Mouse (Mus musculus) c-Kit-positive CD71-positive TER-119-positive erythroid progenitor cells, embryonic 14.5 days (primary cell): ENCODE measurements around the gene Npnt.
A peak's percentile ranks its signal among the peaks of the same experiment; 100 is the strongest.

Experiments
- DNase-seq: peaks from one replicate; pipeline ENCODE4 v3.0.0-alpha.2; 2013; ENCODE audit warnings: low spot score

Npnt gene

GRCm38 (mm10) chr3:132887074-132887848 is 62.8 kb downstream of the Npnt start:
- DNase-seq, result peak; percentile 18

- DNase-seq, result no peak
Observed at GRCm38 (mm10) chr3:132886419-132887050, 63.6 kb downstream of the Npnt start.

- DNase-seq, result no peak
Observed at GRCm38 (mm10) chr3:132884459-132884858, 65.6 kb downstream of the Npnt start.

GRCm38 (mm10) chr3:132883256-132883655 is 66.8 kb downstream of the Npnt start:
- DNase-seq, result no peak

DNA sequence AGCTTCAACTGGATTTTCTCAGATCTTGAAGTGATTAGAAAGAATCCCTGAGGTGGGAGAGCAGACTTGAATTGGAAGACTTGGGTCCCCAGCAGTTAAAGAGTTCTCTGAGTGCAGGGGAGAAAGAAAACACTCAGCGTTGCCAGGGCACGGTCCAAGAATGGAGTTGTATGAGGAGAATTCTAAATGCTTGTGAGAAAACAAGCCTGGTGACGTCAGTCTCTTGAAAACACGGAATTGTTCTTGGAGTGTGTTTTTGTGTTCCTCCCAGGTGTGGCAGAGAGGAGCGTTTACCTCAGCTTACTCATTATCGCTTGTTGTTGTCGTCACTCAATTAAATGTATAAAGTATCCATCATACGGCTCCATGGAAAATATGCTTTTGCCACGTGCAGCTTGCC is 69.3 kb downstream of the Npnt start:
- no peak for DNase-seq

GRCm38 (mm10) chr3:132880361-132880760 is 69.7 kb downstream of the Npnt start:
- no peak for DNase-seq

DNA sequence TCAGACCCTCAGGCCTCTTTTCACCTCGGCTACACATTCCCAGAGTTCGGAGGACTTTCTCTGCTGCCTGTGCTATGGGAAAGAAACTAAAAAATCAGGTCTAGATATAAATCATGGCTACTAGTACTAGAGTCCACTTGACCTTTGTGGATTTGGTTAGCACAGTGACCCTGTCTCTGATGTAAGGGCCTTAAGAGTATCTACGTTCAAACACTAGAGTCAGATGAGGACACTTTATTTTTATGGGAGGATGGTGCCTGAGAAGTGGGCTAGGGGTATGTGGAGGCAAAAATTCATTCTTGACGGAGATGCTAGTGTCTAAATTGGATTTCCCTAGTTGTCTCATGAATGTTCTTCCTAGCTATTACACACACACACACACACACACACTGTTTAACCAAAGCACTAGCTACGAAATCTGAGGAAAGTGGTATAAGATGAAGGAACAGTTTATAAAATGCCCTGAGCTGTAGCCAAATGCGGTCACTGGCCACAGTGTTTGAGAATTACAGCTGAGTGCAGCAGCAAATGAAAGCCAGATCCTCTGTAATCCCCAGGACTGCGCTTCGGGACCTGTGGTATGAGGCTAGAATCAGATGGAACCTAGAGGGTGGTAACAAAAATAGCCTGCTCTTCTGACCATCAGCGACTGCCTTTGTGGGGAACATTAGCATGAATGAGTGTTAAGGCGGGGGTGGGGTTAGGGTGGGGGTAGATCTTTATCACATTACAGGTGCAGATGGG is 73.0 kb downstream of the Npnt start:
- DNase-seq, result no peak

- DNase-seq, result no peak
Observed at GRCm38 (mm10) chr3:132876011-132876708, 73.9 kb downstream of the Npnt start.

GRCm38 (mm10) chr3:132873251-132873650 is 76.8 kb downstream of the Npnt start:
- no peak for DNase-seq

DNA sequence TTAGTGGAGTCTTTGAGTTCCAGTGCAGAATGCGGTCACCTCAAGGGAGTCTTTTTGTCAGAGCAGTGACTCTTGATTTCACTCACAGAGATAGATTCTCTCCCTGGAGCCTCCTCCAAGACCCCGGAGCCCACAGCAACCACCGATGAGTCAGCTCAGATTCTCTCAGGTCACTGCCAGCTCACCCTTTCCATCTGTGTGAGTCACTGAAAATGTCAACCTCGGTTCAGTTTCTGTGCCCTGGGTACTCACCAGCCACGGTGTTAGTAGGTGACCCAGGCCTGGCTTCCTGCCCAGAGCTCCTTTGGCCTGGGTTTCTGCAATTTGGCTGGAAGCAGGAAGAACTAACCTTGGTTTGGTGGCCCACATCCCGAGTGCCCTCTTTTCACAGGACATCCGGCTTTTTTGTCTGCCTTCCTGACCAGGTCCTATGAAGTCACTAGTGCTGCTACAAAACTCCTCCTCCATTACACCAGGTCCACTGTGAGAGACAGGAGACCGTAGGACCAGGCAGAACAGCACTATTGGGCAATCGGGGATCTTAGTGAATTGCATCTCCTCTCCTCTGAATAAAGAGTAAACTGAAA is 78.7 kb downstream of the Npnt start:
- DNase-seq, result no peak

DNA sequence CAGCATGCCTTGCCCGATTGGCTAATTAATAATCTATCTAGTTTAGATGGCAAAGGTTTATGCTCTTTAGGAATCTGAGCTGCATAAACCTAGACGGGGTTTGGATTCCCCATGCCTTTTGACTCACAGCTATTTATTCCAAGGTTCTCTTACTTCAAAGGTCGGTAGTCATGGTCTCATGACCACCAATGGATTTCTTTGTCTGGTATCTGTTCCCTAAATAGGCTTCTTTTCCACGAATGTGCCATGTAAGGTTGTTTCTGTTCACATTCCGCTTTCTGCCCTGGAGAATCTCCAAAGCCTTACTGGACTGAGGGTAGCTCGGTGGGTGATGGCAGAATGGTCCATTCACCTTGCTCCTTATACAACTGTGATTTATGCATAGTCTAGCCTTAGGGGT is 80.0 kb downstream of the Npnt start:
- DNase-seq, result no peak

- no peak for DNase-seq
Observed at GRCm38 (mm10) chr3:132868838-132869237, 81.3 kb downstream of the Npnt start.

GRCm38 (mm10) chr3:132866984-132867383 is 83.1 kb downstream of the Npnt start:
- DNase-seq, result no peak

DNA sequence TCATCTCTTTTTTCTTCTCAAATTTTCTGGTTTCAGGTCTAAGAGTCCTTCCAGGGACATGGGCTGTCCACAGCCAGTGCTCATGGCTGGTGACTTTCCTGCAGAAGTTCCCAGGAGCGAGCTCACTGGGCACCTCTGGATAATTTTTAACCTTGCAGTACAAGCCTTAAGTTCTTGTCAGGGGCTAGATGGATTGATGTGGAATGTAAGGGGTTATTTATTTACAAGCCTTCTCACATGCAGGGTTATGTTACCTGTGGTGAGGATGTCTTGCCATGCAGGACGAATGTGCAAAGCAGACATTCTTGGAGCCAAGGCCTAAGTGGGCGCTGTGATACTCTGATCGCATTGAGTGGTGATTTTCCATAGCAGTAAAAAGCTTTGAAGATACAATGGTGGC is 84.5 kb downstream of the Npnt start:
- no peak for DNase-seq

DNA sequence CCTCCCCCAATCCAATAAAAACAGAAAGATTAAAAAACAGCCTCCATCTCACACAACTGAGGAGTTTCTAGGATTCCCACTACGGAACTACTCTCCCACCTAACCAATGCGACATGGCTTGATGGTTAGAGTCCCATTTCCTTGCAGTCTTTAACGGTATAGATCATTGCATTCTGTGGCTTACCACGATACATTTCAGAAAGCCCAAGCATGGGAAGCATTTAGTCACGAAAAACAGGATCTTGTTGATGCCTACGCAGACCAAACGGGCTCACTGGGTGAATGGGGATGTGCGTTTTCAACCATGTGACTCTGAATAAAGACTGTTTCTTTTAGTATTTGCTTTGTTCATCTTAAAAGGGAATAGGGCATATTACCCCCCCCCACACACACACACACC is 85.1 kb downstream of the Npnt start:
- no peak for DNase-seq

- DNase-seq, result no peak
Observed at GRCm38 (mm10) chr3:132864329-132864919, 85.7 kb downstream of the Npnt start.

DNA sequence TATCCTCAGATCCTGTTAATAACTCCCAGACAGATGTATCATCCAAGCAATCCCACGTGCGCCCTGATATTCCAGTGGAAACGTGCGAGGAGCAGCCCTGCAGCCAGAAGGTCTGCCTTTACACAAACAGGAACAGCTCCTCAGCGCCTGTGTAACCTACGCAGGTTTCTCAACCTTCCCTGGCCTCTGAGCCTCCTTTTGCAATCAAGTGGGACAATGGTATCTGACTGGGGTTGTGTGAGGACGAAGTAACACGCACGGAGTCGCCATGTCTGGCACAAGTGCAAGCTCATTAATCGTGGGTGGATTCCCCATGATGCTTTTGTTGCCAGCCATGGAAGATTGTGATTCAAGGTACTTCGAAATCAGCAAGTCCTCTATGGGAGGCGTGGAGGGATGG is 86.2 kb downstream of the Npnt start:
- DNase-seq, result no peak

DNA sequence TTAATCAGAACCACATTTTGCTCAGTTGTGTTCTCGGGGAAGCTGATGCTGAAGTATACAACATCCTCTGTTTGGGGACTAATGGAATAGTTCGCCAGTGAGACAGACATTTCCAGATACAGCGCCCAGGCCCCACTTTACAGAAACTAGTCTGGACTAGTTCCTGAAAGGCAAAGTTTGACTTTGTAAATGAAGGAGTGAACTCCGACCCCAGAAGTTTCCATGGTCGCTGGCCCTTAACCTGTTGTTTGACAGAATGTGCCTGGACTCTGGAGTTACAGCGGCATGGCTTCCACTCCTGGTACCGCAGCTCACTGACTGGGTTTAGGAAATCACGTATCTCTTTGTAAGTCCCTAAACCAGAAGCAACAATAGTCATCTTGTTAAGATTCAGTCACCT is 89.3 kb downstream of the Npnt start:
- no peak for DNase-seq

DNA sequence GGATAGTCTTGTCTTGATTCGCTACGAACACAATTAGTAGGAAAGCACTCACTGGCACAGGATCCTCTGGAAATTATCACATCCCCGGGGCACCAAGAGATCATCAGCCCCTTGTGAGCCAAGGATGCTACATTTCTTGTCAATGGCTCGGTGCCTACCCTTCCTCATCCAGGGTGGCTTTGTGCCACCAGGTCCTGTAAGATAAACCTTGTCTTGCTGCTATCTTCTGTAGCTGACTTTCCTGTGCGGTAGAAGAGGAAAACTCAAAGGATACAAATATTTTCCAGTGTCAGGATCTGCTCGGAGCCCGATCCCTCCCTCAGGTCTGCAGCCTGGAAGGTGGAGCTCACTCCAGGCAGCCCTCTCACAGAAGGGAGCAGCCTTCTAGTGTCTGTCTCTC is 90.5 kb downstream of the Npnt start:
- DNase-seq, result no peak

DNA sequence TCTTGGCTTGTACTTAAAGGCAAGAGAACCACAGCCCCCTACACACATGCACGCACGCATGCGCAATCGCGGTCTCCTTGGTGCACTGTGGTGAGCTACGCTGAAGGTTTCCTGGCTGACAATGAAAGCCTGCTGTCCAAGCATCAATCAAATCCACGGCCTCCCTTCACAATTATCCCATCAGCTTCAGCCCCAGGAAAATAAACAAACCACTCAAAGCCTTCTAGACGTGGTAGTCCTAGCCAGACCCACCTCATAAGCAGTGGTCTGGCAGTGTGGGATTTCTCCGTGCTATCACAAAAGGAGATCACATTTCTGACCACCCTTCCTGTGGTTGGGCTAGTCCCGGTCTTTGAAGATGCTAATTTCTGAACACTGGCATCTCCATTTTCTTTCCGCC is 91.2 kb downstream of the Npnt start:
- no peak for DNase-seq

DNA sequence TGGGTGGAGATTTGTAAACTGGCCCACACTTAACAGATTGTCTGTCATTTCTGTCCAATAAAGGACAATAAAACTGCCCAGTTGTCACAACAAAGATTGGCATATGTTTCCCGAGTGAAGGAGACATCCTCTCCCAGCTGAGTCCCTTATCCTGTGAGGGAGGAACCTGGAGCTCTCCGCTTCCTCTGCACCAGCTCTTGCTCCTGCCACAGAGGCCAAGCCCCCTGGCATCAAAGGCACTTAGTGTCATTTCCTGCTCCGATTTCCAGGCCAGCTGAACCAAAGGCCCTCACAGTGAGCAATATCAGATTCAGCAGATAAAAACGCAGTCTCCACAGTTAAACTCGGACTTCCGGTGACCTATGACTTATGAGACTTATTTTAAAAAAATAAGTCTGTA is 93.4 kb downstream of the Npnt start:
- DNase-seq, result no peak
